Mouse (Mus musculus) small intestine, adult 10 weeks (tissue): ENCODE data around the gene Tmem221. TPM values are rescaled to one million over a fixed set of nuclear protein-coding genes. Genes with fewer than 3 reads are reported as not detected.

ENCODE experiments used
- polyA plus RNA-seq: library from polyadenylated mRNA; stranded (reverse); fragments of 350-450 nt; fragmentation: Illumina TruSeq; extraction: RNeasy Lipid Tissue Mini Kit (QIAGEN cat#74804); gene quantifications from one replicate; pipeline ENCODE4 v1.2.3, GENCODE M21; 2014; ENCODE audit warnings: low replicate concordance

The Tmem221 gene
- polyA plus RNA-seq, result not detected

DNA sequence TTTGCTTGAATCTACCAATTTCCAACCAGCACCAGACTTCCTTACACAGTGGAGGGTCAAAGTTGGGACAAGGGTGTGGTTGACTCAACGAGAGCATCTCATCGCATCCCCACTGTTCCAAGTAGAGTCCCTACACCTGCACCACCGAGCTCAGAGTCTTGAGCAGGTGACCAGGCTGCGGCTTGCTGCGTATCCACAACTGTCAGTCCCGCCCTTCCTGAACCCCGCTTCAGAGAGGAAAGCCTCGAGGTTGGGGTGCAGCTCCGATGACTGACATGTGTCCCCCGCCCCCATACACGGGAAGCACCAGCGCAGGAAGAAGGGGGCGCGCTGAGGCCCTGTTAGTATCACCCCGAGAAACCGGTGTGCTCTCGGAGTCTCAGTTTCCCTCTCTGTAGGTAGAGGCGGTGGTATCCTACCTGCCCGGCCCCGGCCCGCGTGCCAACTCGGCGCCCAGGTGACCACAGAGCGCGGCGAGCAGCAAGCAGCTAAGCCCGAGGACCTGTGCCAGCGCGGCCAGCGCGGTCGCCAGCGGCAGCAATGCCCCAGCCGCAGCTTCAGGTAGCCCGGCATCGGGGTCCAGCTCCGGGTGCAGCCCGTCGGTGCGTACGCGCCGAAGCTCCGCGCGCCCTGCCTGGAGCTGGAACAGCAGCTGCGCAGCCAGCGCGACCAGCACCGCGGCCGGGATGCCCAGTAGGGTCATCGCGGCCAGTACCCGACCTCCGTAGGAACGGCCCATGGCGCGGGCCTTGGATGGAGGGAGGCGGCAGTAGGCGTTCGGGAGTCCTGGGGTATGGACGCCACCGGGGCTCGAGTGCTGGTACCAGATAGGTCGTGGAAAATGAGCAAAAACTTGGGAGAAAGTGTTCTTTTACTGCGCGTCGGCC is at the start of gene Tmem221:
Gene Tmem221, minus strand, starts transcription at position 801 of the 887 bp plus-strand sequence.

DNA sequence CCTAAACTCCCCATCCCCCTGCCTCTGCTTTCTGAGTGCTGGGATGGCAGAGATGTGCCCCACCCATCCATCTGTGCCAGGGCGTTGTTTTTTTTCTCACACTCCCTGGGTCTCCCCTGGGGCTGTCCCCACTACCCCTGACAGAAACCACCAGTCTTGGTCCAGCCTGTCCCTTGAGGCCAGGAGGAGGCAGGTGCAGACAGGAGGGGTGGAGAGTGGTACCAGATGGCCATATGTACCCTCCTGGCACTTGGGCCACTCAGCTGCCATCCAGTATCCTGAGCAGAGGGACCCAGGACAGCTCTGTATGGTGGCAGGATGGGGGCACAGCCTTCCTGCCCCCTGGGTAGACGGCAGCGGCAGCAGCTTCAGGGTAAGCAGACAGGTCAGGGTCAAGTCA is 38.8 kb upstream of the Tmem221 start, which contains the start of gene Fam129c:
Gene Fam129c, plus strand, starts transcription at position 198 of the 400 bp plus-strand sequence.

DNA sequence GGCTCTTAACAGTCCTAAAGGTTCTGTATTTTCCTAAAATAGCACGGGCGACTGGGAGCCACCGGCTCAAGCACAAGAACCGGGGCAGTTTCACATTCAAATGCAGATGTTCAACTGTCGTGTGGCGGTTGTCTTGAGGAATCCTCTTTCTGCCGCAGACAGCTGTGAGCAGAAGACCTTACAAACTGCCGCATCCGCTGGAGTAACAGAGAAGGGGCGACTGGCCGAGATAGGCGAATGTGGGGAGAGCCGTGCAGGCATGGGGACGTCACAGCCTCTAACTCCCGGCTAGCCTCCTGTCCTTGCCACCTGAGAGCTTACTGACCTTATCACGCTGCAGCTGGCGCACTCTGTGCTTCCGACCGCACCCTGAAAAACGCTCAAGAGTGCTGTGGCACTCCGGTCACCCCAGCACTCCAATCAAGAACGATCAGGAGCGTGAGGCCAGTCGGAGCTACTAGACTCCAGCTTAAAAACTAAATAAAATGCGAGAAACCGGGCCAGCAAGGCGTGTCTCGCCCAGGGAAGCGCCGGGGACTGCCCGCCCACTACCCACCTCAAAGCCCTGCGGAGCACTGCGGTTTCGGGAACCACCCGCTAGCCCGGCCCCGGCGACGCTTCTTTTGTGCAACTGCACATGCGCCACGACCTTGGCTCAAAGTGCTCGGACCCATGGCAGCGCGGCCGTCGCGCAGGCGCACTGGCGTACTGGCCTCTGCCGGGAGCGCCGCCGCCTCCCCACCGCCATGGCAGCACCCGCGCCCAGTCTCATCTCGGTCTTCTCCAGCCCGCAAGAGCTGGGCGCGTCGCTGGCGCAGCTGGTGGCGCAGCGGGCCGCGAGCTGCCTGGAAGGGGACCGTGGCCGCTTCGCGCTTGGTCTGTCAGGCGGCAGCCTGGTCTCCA is 33.1 kb upstream of the Tmem221 start, which contains the start of gene Pgls:
Gene Pgls, plus strand, starts transcription at position 706 of the 903 bp plus-strand sequence.

DNA sequence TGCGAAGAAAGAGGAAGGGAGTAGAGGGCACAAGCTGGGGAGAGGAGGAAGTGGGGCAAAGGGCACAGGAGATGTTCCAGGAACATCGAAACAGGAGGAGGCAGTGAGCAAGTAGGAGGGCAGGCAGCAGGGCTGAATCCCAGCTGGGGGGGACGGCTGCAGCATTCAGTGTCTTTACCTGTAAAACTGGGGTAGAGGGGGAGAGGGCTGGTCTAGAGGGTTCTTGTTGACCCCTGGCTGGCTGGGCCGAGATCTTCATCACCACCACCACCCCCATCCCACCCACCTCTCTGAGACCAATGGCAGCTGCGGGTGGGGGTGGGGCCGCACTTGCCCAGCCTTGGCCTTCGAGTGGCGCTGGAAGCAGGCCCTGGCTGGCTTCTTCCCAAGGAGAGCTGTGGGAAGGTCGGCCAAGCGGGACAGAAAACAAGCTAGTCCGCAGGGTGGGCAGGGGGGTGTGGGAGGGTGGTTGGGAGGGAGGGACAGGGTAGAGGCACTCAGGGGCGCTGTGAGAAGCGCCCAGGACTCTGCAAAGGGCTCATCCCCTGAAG is 9.8 kb upstream of the Tmem221 start, which contains the start of gene Slc27a1:
Gene Slc27a1, plus strand, starts transcription at position 496 of the 551 bp plus-strand sequence.

DNA sequence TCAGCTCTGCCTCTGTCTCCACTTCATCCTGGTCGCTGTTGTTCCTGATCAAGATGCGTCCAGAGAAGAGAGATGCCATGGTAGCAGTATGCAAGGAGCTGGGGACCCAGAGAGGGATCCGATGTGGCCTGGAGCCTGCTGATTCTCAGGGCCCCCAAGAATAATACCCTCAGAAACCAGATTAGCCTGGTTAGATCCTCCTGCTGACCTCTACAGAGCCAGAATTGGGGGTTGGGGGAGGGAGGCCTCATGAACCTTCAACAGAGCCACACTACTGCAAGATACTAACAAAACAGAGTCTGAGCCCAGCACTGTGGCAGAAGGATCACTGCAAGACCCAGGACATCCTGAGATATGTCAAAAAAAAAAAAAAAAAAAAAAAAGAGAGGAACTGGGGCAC is 7.8 kb upstream of the Tmem221 start, which contains the start of gene Nxnl1:
Gene Nxnl1, minus strand, starts transcription at position 101 of the 400 bp plus-strand sequence.

DNA sequence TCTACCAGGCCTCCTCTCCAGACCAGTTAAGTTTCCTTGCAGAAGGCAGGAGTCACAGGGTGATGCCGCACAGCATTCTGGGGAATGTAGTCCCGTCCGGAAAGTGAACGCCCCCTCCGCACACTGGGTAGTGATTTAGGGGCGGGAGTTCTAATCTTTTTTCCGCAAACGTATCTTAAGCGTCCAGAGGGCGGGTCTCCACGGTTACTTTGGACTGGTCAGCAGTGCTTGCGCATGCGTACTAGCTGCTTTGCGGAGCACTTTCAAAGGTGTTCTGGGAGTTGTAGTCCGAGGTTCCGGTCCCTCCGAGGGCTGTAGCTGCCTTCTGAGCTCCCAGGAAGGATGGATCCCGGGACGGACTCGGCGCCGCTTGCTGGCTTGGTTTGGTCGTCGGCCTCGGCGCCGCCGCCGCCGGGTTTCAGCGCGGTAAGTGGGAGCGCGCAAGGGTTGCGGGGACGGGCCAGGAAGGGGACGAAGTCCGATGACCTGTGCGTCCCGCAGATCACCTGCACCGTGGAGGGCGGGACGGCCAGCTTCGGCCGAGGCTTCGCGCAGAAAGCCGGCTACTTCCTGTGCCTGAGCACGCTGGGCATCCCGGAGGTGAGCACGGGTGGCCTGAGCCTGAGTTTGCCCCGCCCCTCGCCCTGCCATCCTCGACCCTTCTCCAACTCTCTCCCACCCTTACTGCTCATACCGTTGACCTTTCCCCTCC is 15.9 kb downstream of the Tmem221 start, which contains the start of gene Mvb12a:
Gene Mvb12a, plus strand, starts transcription at position 291 of the 712 bp plus-strand sequence.

DNA sequence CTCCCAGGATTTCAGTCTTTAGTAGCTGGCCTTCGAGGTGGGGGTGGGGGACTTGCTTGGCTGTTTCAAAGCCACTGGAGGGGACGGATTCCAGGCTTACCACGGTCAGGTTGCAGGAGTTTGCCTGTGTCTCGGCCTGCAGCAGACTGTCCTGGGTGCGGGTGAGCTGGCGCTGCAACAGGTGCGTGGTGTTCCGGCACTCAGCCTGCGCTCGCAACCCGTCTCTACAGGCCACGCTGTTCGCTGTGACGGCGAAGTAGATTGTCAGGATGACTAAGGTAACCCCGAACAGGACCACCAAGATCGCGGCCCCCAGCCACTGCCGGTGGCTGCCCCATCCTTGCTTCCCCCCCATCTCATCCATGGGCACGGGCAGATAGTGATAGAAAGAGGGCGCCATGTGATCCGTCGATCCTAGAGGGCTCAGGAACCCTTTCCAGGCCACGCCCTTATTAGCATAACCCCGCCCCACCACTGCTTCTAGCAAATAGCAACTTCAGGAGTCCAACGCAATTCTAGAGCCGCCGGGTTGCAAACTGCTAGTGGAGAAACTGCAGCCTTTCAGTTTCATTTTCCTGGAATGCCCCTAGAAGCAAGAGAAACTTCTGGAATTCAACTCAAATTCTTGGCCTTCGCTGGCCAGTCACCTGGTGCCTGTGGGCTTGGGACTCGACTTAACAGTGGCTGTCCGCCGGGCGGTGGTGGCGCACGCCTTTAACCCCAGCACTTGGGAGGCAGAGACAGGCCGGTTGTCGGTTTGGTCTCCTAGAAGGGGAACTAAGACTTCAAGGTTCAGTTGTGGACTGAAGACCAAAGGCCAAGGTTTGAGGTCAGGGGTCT is 21.4 kb downstream of the Tmem221 start, which contains the start of gene Bst2:
Gene Bst2, minus strand, starts transcription at position 429 of the 840 bp plus-strand sequence.

DNA sequence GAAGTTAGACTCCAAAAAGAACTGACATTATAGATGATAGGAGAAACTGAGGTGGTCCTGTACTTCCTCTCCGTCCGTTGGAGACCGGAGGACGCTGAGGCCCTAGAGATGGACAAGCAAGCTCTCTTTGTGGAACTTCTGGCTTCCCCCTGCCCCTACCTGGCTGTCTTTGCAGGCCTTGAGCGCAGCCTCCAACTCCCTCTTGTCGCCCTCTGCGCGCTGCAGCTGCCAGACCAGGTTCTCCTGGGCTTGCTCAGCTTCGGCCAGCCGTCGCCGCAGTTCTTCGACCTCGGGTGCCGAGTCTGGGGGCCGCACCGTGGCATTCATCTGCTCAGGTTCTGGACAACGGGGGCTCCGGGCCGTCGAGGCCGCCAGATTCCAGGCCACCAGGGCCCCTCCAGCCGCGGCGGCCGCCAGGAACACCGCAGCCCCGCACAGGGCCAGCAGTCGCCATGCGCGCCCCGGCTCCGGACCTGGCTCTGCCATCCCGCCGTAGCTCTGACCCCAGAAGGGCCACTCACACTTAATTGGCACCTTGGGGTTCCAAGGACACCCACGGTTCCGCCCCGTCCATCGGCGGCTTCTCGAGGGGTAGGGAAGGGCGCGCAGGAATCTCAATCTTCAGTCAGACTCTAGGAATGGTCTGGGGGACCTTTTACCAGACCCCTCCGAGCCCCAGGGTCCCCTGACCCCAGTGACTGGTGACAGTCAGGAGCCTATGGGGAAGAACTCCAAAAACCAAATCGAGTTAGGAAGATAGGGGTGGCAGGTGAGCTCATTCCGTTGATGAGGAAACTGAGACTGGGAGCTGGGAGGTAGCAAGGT is 33.2 kb downstream of the Tmem221 start, which contains the start of gene Ccdc194:
Gene Ccdc194, minus strand, starts transcription at position 486 of the 825 bp plus-strand sequence.

DNA sequence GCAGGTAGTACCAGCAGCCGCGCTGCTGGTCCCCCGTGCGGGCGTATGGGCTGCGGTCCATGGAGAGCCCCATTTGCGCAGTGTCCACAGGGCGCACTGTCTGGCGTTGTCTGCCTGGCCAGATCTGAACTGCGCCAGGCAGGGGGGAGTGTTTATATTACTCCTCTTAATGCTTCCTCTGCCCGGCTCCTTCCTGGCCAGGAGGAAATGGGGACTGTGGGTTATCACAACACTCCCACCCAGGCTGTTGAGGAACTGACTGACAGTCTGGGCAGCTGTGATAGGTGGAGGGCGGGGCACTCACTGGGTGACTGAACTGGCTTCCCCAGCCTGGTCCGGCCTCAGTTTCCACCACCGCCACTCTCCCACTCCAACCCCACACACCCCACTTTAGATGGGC is 47.0 kb downstream of the Tmem221 start, which contains the start of gene Plvap:
Gene Plvap, minus strand, starts transcription at position 109 of the 400 bp plus-strand sequence.

Other genes with a start within 250 kb of the Tmem221 start
- 0.78 TPM for gene Use1, start 192.0 kb downstream of the Tmem221 start, polyA plus RNA-seq
- gene Ocel1, start 187.6 kb downstream of the Tmem221 start, polyA plus RNA-seq, result 1.7 TPM
- gene Nr2f6, start 176.9 kb downstream of the Tmem221 start, polyA plus RNA-seq, result 1.4 TPM
- 0.63 TPM for gene Ushbp1, start 163.1 kb downstream of the Tmem221 start, polyA plus RNA-seq
- gene Babam1, start 162.0 kb downstream of the Tmem221 start, polyA plus RNA-seq, result 8.0 TPM
- 2.5 TPM for gene Ankle1, start 152.9 kb downstream of the Tmem221 start, polyA plus RNA-seq
- gene Abhd8, start 95.2 kb downstream of the Tmem221 start, polyA plus RNA-seq, result not detected
- gene Mrpl34, start 93.9 kb downstream of the Tmem221 start, polyA plus RNA-seq, result 9.5 TPM
- gene Dda1, start 89.7 kb downstream of the Tmem221 start, polyA plus RNA-seq, result 2.4 TPM
- 1.2 TPM for gene Ano8, start 72.9 kb downstream of the Tmem221 start, polyA plus RNA-seq
- 1.7 TPM for gene Gtpbp3, start 70.8 kb downstream of the Tmem221 start, polyA plus RNA-seq
- gene Plvap, start 47.1 kb downstream of the Tmem221 start, polyA plus RNA-seq, result 1.4 TPM
- not detected for gene Ccdc194, start 33.2 kb downstream of the Tmem221 start, polyA plus RNA-seq
- 0.82 TPM for gene Bst2, start 21.4 kb downstream of the Tmem221 start, polyA plus RNA-seq
- gene Mvb12a, start 15.9 kb downstream of the Tmem221 start, polyA plus RNA-seq, result 2.9 TPM
- not detected for gene Nxnl1, start 7.7 kb upstream of the Tmem221 start, polyA plus RNA-seq
- gene Slc27a1, start 10.0 kb upstream of the Tmem221 start, polyA plus RNA-seq, result 0.41 TPM
- gene Pgls, start 33.3 kb upstream of the Tmem221 start, polyA plus RNA-seq, result 0.59 TPM
- 1.0 TPM for gene Fam129c, start 38.8 kb upstream of the Tmem221 start, polyA plus RNA-seq
- 26.0 TPM for gene Colgalt1, start 52.1 kb upstream of the Tmem221 start, polyA plus RNA-seq
- 0.04 TPM for gene Unc13a, start 112.9 kb upstream of the Tmem221 start, polyA plus RNA-seq
- not detected for gene Jak3, start 117.4 kb upstream of the Tmem221 start, polyA plus RNA-seq
- gene Insl3, start 130.3 kb upstream of the Tmem221 start, polyA plus RNA-seq, result not detected
- gene B3gnt3, start 142.9 kb upstream of the Tmem221 start, polyA plus RNA-seq, result 119 TPM
- gene Fcho1, start 166.8 kb upstream of the Tmem221 start, polyA plus RNA-seq, result not detected